Mouse (Mus musculus) liver, adult 2 months (tissue): ENCODE results near the gene Abcb10.
A peak's percentile ranks its signal among the peaks of the same experiment; 100 is the strongest.

ENCODE experiments used
- CTCF ChIP-seq: fragments of 200-500 bp; IDR thresholded peaks from 2 replicates; pipeline ENCODE4 v1.5.1; 2011; ENCODE audit warnings: low read depth, low read length, control low read depth
- POLR2A ChIP-seq: fragments of 200-500 bp; IDR thresholded peaks from 2 replicates; pipeline ENCODE4 v1.6.1; 2011; ENCODE audit warnings: low read length, control low read depth; ENCODE audit not compliant: insufficient read depth; ENCODE audit errors: extremely low read depth

- TF ChIP-seq CTCF (peak; percentile 85), POLR2A (no peak)
Measured at GRCm38 (mm10) chr8:123924719-123925118, 58.2 kb downstream of the Abcb10 start.
